Mouse (Mus musculus) cortical plate, adult 2 months (tissue): ENCODE measurements at regions not wholly inside any gene's neighbourhood (a gene's known extent, or its start where the extent isn't known, plus 50 kb on each side); places are given as distances from the start of the nearest gene placed in this dataset.
A peak's percentile ranks its signal among the peaks of the same experiment; 100 is the strongest.

Experiments
- H3K27ac ChIP-seq: fragments of 200-500 bp; 2 replicates; pipeline ENCODE4 v1.5.1; 2012; ENCODE audit warnings: low read length, control low read depth, inconsistent platforms; ENCODE audit not compliant: insufficient read depth
- H3K4me1 ChIP-seq: fragments of 200-500 bp; 2 replicates; pipeline ENCODE4 v1.6.1; 2011; ENCODE audit warnings: low read length; ENCODE audit not compliant: control insufficient read depth, insufficient read depth
- H3K4me3 ChIP-seq: fragments of 200-500 bp; 2 replicates; pipeline ENCODE4 v1.5.1; 2011; ENCODE audit warnings: mild to moderate bottlenecking, low read length, control low read depth; ENCODE audit not compliant: insufficient read depth
- CTCF ChIP-seq: fragments of 200-500 bp; IDR thresholded peaks from 2 replicates; pipeline ENCODE4 v1.5.1; 2011; ENCODE audit warnings: mild to moderate bottlenecking, control low read depth, low read length; ENCODE audit not compliant: insufficient read depth; ENCODE audit errors: extremely low read depth
- POLR2A ChIP-seq: fragments of 200-500 bp; IDR thresholded peaks from 2 replicates; pipeline ENCODE4 v1.6.1; 2011; ENCODE audit warnings: mild to moderate bottlenecking, low read length, control low read depth; ENCODE audit not compliant: insufficient read depth; ENCODE audit errors: extremely low read depth

DNA sequence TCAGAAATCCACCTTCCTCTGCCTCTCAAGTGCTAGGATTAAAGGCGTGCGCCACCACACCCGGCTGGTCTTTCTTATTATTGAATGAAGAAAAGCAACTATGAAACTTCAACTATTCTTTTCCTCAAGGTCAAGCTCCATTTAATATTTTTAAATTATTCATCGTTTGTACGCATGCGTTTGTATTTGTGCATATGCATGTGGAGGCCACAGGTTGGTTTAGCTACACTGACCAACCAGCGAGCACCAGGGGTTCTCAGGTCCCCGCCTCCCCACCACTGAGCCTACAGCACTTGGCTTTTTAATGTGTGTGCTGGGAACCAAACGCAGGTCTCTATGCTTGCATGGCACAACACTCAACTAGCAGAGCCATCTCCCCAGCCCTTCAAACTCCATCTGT lies 51.0 kb upstream of the Tmem252 start:
- no peak overlapping the region for H3K27ac ChIP-seq
- TF ChIP-seq CTCF (no peak), POLR2A (no peak)
- H3K4me1 ChIP-seq = no peaks in the 10 kb centered on the region
- no peak overlapping the region for H3K4me3 ChIP-seq

DNA sequence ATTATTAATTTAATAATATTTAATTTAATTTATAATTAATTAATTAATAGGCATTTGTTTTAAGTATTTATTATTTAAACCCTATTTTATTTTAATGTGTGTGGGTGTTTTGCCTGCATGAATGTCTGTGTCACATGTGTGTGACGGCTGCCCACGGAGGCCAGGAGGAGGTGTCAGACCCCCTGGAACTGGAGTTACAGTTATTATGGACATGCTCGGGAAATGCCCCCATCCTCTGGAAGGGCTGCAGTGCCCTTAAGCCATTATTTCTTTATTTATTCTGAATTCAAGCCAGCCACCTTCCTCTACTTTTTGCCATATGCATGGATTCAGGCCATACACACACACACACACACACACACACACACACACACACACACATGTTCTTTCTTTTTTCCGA lies 51.5 kb upstream of the Tmem252 start:
- Histone ChIP-seq H3K27ac (no peak overlapping the region), H3K4me3 (no peak overlapping the region), H3K4me1 (no peaks in the 10 kb centered on the region)
- no peak for TF ChIP-seq POLR2A
- TF ChIP-seq CTCF = no peak

DNA sequence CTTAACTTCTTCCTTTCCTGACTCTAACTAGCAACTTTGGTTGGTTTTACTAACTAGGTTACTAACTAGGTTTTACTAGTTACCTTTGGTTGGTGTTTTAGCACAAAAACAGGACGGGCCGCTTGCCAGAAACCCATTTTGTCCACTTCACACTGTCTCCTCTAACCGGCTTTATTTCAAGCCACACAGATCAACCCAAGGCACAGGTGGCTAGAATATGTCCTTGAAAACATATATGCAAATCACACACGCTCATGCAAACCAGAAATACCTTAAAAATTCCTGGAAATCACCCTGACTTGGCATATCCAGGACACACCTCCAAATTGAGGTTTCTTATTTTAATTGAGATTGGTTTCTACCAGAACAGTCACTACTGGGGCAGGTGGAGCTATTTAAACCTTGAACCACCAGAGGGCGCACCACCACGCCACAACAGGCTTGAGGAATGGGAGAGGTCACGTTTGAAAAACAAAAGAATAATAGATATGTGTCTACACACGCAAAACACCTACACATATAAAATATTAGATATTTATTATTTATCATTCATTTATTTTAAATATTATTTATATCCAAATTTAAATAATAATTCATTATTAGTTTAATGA lies 52.1 kb upstream of the Tmem252 start:
- no peak overlapping the region for H3K4me3 ChIP-seq
- no peak for TF ChIP-seq POLR2A
- TF ChIP-seq CTCF = peak; percentile 74
- no peak overlapping the region for H3K27ac ChIP-seq
- no peaks in the 10 kb centered on the region for H3K4me1 ChIP-seq

DNA sequence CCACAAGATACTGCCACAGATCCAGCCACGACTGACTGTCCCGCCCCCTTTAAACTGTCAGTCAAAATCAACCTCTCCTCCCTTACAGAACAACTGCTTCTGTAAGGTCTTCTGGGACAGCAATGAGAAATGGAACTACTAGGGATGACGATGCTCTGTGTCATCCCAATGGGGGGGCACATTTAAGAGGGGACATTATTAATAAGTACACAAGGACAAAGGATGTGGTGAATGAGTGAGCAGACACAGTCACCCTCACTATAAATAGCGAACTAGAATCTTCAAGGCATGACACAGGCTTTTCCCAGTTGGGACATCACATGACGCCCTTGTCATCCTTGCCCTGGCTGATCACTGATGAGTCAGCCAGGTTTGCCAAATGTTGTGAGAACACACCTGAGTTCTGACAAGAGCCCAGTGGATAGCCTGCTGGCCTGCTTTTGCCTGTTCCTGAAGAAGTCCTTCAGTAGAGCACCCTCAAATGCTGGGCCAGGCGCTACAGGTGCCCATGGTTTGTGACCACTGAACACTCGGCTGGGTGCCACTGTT lies 58.0 kb upstream of the Tmem252 start:
- Histone ChIP-seq H3K27ac (no peak overlapping the region), H3K4me1 (no peaks in the 10 kb centered on the region), H3K4me3 (no peak overlapping the region)
- TF ChIP-seq POLR2A (no peak), CTCF (no peak)

DNA sequence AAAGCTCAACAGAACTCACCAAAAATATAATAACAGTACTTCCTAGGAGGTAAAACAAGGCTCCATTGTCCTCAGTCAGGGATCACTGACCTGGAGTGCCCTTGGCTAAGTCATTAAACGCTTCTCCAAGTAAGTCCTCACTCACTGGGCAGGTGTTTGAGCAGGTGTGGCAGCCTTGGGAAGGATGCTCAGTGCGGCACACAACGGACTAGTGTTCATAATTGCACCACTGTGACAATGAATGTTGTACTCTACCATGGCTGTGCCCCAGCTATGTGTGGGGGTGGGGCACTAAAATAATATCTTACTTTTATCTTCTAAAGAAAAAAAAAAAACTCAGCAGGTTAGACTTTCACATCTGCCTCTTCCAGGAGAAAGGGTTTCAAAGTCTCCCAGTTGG lies 52.2 kb upstream of the Pip5k1b start:
- H3K27ac ChIP-seq = no peak overlapping the region
- H3K4me1 ChIP-seq = no peaks in the 10 kb centered on the region
- no peak overlapping the region for H3K4me3 ChIP-seq
- TF ChIP-seq POLR2A (no peak), CTCF (no peak)

DNA sequence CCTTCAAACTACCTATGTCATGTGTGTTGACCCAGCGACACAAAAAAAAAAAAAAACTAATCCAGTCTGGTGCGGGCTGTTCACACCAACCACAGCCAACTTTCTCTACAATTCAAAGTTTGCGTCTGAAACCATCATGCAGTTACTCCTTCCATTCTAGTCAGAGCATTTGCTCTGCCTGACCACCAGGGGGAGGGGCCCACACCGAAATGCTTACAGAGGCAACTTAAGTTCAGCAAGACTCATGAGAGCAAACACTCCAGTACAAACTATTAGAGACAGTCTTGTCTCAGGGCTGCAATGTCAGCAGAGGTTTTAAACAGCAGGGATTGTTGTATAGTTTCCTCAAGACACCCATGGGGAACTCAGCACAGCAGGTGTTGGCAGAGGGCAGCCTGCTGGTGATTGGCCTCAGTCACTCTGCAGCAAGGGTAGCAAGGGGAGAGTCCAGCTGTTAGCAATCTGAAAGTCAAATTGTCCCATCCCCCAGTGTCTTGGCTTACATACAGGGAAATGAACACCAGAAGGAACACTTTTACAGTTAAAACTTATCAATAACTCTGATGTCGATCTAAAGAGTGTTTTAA lies 50.8 kb upstream of the Pip5k1b start:
- no peak overlapping the region for H3K27ac ChIP-seq
- H3K4me3 ChIP-seq = no peak overlapping the region
- TF ChIP-seq POLR2A = no peak
- 0 out of 2 replicates have a peak, but pooled peaks have one; percentile 6 for TF ChIP-seq CTCF
- H3K4me1 ChIP-seq = no peaks in the 10 kb centered on the region
